10 mouse cellular contexts compared by ENCODE assay signal in genomic region chr16:30185707-30186106, GRCm38 (mm10).
DNase-seq lines count a peak whose midpoint lies in the region; ATAC-seq and TF ChIP-seq lines count a peak whose summit lies in the region.
"Had no signal": no experiment of that assay in that cellular context is flagged by ENCODE, and none has a peak within 500 bp of the region (broad histone marks: within the 10 kb centered on the region; RNA-seq: fewer than 3 reads in every experiment).

No protein-coding gene starts in this region.

- H3K27me3 ChIP-seq in forebrain, embryonic 14.5 days (replicated peaks; ENCODE audit: control insufficient read depth, insufficient read depth, low read length): peaks cover 4% of the 10 kb centered on the region; the same call in 1 of the 2 replicates
- peaks cover 98% of the 10 kb centered on the region for H3K27me3 ChIP-seq in forebrain, embryonic 10.5 days (ENCODE audit: poor library complexity, severe bottlenecking)
- no peaks in the 10 kb centered on the region for H3K27me3 ChIP-seq in kidney, postnatal 0 days (ENCODE audit: insufficient read depth, low read length)
- H3K27me3 ChIP-seq in embryonic facial prominence, embryonic 10.5 days (replicated peaks; ENCODE audit: low read depth, poor library complexity, severe bottlenecking): peaks cover 87% of the 10 kb centered on the region
- peaks cover 24% of the 10 kb centered on the region for H3K27me3 ChIP-seq in limb, embryonic 13.5 days

- no peak for DNase-seq in forebrain, embryonic 14.5 days (ENCODE audit: low spot score)
- DNase-seq in forebrain, embryonic 10.5 days (ENCODE audit: extremely low spot score, low spot score): no peak
- peak; percentile 16 for DNase-seq in kidney, postnatal 0 days (ENCODE audit: low spot score)
- no peak for DNase-seq in kidney, postnatal 10 days
- DNase-seq in embryonic facial prominence, embryonic 10.5 days (ENCODE audit: low spot score): no peak
- no peak for DNase-seq in adrenal gland, postnatal 36 days
- no peak for DNase-seq in right cerebral cortex, postnatal 4 days
- DNase-seq: cerebellum, adult 11 months had no signal

- no peak for ATAC-seq in forebrain, embryonic 14.5 days
- ATAC-seq in kidney, postnatal 0 days (replicated peaks; ENCODE audit: low FRiP score, low read depth): no peak
- ATAC-seq in limb, embryonic 13.5 days (ENCODE audit: low FRiP score, low read depth): no peak

- H3K4me1 ChIP-seq in forebrain, embryonic 14.5 days (ENCODE audit: control insufficient read depth, insufficient read depth, low read length): peaks cover 8% of the 10 kb centered on the region
- H3K4me1 ChIP-seq in forebrain, embryonic 10.5 days: peaks cover 65% of the 10 kb centered on the region
- H3K4me1 ChIP-seq in kidney, postnatal 0 days (replicated peaks; ENCODE audit: insufficient read depth, low read length): peaks cover 20% of the 10 kb centered on the region
- peaks cover 73% of the 10 kb centered on the region for H3K4me1 ChIP-seq in embryonic facial prominence, embryonic 10.5 days
- peaks cover 71% of the 10 kb centered on the region for H3K4me1 ChIP-seq in limb, embryonic 13.5 days

- TF ChIP-seq CTCF in kidney, postnatal 0 days (IDR thresholded peaks at IDR 0.05; ENCODE audit: low read depth): no peak

- H3K9me3 ChIP-seq in forebrain, embryonic 14.5 days (replicated peaks; ENCODE audit: control insufficient read depth, low read length): no peaks in the 10 kb centered on the region
- H3K9me3 ChIP-seq in forebrain, embryonic 10.5 days: no peaks in the 10 kb centered on the region
- no peaks in the 10 kb centered on the region for H3K9me3 ChIP-seq in kidney, postnatal 0 days (replicated peaks; ENCODE audit: low read length)
- no peaks in the 10 kb centered on the region for H3K9me3 ChIP-seq in embryonic facial prominence, embryonic 10.5 days
- no peaks in the 10 kb centered on the region for H3K9me3 ChIP-seq in limb, embryonic 13.5 days
- H3K9me3 ChIP-seq: hindbrain, embryonic 15.5 days had no signal

- no peak overlapping the region for H3K4me3 ChIP-seq in forebrain, embryonic 14.5 days (ENCODE audit: low read depth, low read length)
- H3K4me3 ChIP-seq in forebrain, embryonic 10.5 days: no peak overlapping the region
- no peak overlapping the region for H3K4me3 ChIP-seq in kidney, postnatal 0 days (replicated peaks; ENCODE audit: low read depth, low read length)
- no peak overlapping the region for H3K4me3 ChIP-seq in embryonic facial prominence, embryonic 10.5 days
- no peak overlapping the region for H3K4me3 ChIP-seq in limb, embryonic 13.5 days
- H3K4me3 ChIP-seq: hindbrain, embryonic 15.5 days had no signal

- no peak overlapping the region for H3K9ac ChIP-seq in forebrain, embryonic 14.5 days (ENCODE audit: low read length)
- H3K9ac ChIP-seq in kidney, postnatal 0 days (ENCODE audit: low read depth, low read length): no peak overlapping the region
- no peak overlapping the region for H3K9ac ChIP-seq in limb, embryonic 13.5 days
- H3K9ac ChIP-seq: hindbrain, embryonic 15.5 days had no signal

- no peak overlapping the region for H3K4me2 ChIP-seq in forebrain, embryonic 14.5 days (ENCODE audit: low read length)
- H3K4me2 ChIP-seq in kidney, postnatal 0 days (ENCODE audit: low read length): no peak overlapping the region
- no peak overlapping the region for H3K4me2 ChIP-seq in limb, embryonic 13.5 days (replicated peaks)
- H3K4me2 ChIP-seq: hindbrain, embryonic 15.5 days had no signal

- 60% methylated on average over 7 of the region's 7 CpGs for WGBS in forebrain, embryonic 14.5 days
- 72% methylated on average over 7 of the region's 7 CpGs for WGBS in forebrain, embryonic 10.5 days
- 40% methylated on average over 7 of the region's 7 CpGs for WGBS in kidney, postnatal 0 days
- 59% methylated on average over 7 of the region's 7 CpGs for WGBS in embryonic facial prominence, embryonic 10.5 days
- WGBS in limb, embryonic 13.5 days: 36% methylated on average over 7 of the region's 7 CpGs

- H3K27ac ChIP-seq in forebrain, embryonic 14.5 days (ENCODE audit: low read depth, low read length): peak overlapping the region; percentile 33; the same call in 1 of the 2 replicates
- no peak overlapping the region for H3K27ac ChIP-seq in forebrain, embryonic 10.5 days
- peak overlapping the region; percentile 77; the same call in 1 of the 2 replicates for H3K27ac ChIP-seq in kidney, postnatal 0 days
- H3K27ac ChIP-seq in embryonic facial prominence, embryonic 10.5 days (replicated peaks): 0 out of 2 replicates have a peak overlapping the region, but pooled peaks have one; percentile 35
- H3K27ac ChIP-seq in limb, embryonic 13.5 days: peak overlapping the region; percentile 82
- H3K27ac ChIP-seq: hindbrain, embryonic 15.5 days had no signal

- H3K36me3 ChIP-seq in forebrain, embryonic 14.5 days (ENCODE audit: control insufficient read depth, insufficient read depth, low read length): no peaks in the 10 kb centered on the region
- no peaks in the 10 kb centered on the region for H3K36me3 ChIP-seq in forebrain, embryonic 10.5 days (replicated peaks)
- no peaks in the 10 kb centered on the region for H3K36me3 ChIP-seq in kidney, postnatal 0 days (ENCODE audit: insufficient read depth, low read length)
- no peaks in the 10 kb centered on the region for H3K36me3 ChIP-seq in embryonic facial prominence, embryonic 10.5 days (replicated peaks)
- H3K36me3 ChIP-seq in limb, embryonic 13.5 days: no peaks in the 10 kb centered on the region
- H3K36me3 ChIP-seq: hindbrain, embryonic 15.5 days had no signal
